Mouse (Mus musculus) heart, adult 2 months (tissue): ENCODE results near the gene Tpte. TPM values are rescaled to one million over a fixed set of nuclear protein-coding genes. Genes with fewer than 3 reads are reported as not detected.

ENCODE experiments used
- DNase-seq, 2 experiments: peaks; one replicate each; pipeline ENCODE4 v3.0.0; 2021
- H3K27ac ChIP-seq: fragments of 200-600 bp; 2 replicates; pipeline ENCODE4 v1.8.1; 2022
- H3K27me3 ChIP-seq: fragments of 200-500 bp; 2 replicates; pipeline ENCODE4 v1.6.1; 2012; ENCODE audit warnings: mild to moderate bottlenecking, low read length, inconsistent platforms, mixed read lengths; ENCODE audit not compliant: control insufficient read depth, insufficient read depth
- H3K36me3 ChIP-seq: fragments of 200-500 bp; 2 replicates; pipeline ENCODE4 v1.6.1; 2012; ENCODE audit warnings: low read length, inconsistent platforms; ENCODE audit not compliant: control insufficient read depth, insufficient read depth
- H3K4me1 ChIP-seq: fragments of 200-500 bp; 2 replicates; pipeline ENCODE4 v1.6.1; 2011; ENCODE audit warnings: low read length; ENCODE audit not compliant: control insufficient read depth, insufficient read depth
- H3K4me3 ChIP-seq: fragments of 200-600 bp; 2 replicates; pipeline ENCODE4 v1.8.1; 2022
- H3K79me2 ChIP-seq: fragments of 200-500 bp; replicated peaks from 2 replicates; pipeline ENCODE4 v1.6.1; 2012; ENCODE audit warnings: mild to moderate bottlenecking, inconsistent platforms, low read length, moderate library complexity, mixed read lengths; ENCODE audit not compliant: control insufficient read depth, insufficient read depth
- H3K9ac ChIP-seq: fragments of 200-500 bp; 2 replicates; pipeline ENCODE4 v1.6.1; 2012; ENCODE audit warnings: low read depth, mild to moderate bottlenecking, control low read depth, inconsistent platforms, low read length, mixed read lengths
- CTCF ChIP-seq: fragments of 200-600 bp; IDR thresholded peaks from 2 replicates; pipeline ENCODE4 v1.8.1; 2022; ENCODE audit warnings: antibody characterized with exemption, mild to moderate bottlenecking, moderate library complexity
- EP300 ChIP-seq: fragments of 200-500 bp; IDR thresholded peaks from 2 replicates; pipeline ENCODE4 v1.6.1; 2011; ENCODE audit warnings: low read depth, low read length, control low read depth; ENCODE audit not compliant: insufficient read depth
- POLR2A ChIP-seq: fragments of 200-500 bp; IDR thresholded peaks from 2 replicates; pipeline ENCODE4 v1.6.1; 2011; ENCODE audit warnings: mild to moderate bottlenecking, low read depth, low read length, control low read depth; ENCODE audit not compliant: insufficient read depth
- WGBS: fragments of 180-500 bp; shearing (Covaris S2); methylation state at CpG from one replicate; pipeline ENCODE4 v1.1.7; 2018; 5-methylcytosine and 5-hydroxymethylcytosine counted together
- intact Hi-C: fragments of 180-260 bp; cut with DNase I; formaldehyde crosslinking; loops from one replicate; pipeline ENCODE4 v1.15.1; 2025
- polyA plus RNA-seq: library from polyadenylated mRNA; depleted of rRNA; stranded (reverse); fragments of >200 nt; gene quantifications from 2 replicates; pipeline ENCODE4 v1.2.3, GENCODE M21; 2012
- total RNA-seq, 2 experiments: library from RNA; stranded (reverse); gene quantifications; 2 replicates each; pipeline ENCODE4 v1.2.3; 2021

The Tpte gene
- total and polyA plus RNA-seq, 3 experiments: not detected

- H3K9ac ChIP-seq: peak overlapping the region; percentile 89
- H3K79me2 ChIP-seq: no peaks in the 10 kb centered on the region
- H3K36me3 ChIP-seq: peaks cover 2% of the 10 kb centered on the region; the same call in 1 of the 2 replicates
- intact Hi-C loops: loop anchor here (2.0 to 5.0 kb wide), 3 partner anchors 13 to 205 kb away; partner anchors contain the start of genes Mrps31 and Vps36
- WGBS: 4% methylated on average over 13 of the region's 13 CpGs
- DNase-seq: no peak
- no peaks in the 10 kb centered on the region for H3K27me3 ChIP-seq
- H3K27ac ChIP-seq: peak overlapping the region; percentile 97
- TF ChIP-seq CTCF (no peak), POLR2A (no peak), EP300 (no peak)
- peak overlapping the region; percentile 81 for H3K4me3 ChIP-seq
- H3K4me1 ChIP-seq: peaks cover 3% of the 10 kb centered on the region; the same call in 1 of the 2 replicates
Measured at GRCm38 (mm10) chr8:22397811-22398141, 114.5 kb downstream of the Tpte start.

DNA sequence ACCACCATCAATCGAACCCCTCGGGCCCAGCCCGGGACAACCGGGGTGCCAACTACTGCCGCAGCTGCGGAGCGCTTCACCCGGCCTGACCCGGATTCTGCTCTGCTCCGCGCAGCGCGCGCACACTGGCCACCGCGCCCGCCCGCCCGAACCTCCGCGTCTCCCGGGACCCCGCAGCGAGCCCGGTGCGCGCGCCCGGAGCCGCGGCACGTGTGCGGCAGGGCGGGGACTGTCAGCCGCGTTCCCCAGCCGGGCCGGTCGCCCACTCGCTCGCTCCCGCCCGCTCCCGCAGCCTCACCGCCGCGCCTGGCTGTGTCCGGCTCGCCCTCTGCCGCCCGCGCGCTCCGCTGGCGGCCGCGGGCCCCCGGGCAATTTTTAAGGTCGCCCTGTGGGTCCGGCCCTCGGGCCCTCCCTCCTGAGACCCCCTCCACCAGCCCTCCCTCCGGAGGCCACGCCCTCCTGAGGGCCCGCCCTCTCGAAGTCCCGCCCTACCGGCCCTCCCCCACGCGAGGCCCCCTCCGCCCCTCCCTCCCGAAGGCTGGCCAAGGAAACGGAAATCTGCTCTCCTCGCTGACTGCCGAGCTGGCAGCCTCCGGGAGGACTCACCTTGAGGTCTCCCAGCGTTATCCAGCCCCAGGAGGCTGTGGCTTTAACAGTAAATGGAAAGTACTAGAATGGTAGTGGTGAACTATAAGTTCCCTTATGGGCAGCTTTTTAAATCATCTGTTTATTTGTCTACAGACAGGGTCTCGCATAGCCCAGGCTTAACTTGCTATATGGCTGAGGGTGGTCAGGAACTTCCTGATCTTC lies 115.1 kb downstream of the Tpte start, which contains the start of gene Slc25a15:
Gene Slc25a15 (minus strand): TSS at position 456 of the 810 bp plus-strand sequence.
- Histone ChIP-seq H3K4me1 (peaks cover 3% of the 10 kb centered on the region; the same call in 1 of the 2 replicates), H3K36me3 (peaks cover 2% of the 10 kb centered on the region; the same call in 1 of the 2 replicates), H3K4me3 (peak within 1 kb of the TSS; percentile 81), H3K79me2 (no peaks in the 10 kb centered on the region), H3K27ac (peak within 1 kb of the TSS; percentile 97), H3K9ac (peak within 1 kb of the TSS; percentile 89), H3K27me3 (no peaks in the 10 kb centered on the region)
- under 1% methylated on average over 60 of the region's 77 CpGs for WGBS
- intact Hi-C loops: loop anchor here (5.0 kb wide), 2 partner anchors 79 to 206 kb away; partner anchors contain the start of gene Vps36
- no peak for TF ChIP-seq CTCF
- TF ChIP-seq EP300: 0 out of 2 replicates have a peak, but pooled peaks have one; percentile 44
- peak; percentile 98 for TF ChIP-seq POLR2A
- peak; percentile 93 to 96 for DNase-seq

DNA sequence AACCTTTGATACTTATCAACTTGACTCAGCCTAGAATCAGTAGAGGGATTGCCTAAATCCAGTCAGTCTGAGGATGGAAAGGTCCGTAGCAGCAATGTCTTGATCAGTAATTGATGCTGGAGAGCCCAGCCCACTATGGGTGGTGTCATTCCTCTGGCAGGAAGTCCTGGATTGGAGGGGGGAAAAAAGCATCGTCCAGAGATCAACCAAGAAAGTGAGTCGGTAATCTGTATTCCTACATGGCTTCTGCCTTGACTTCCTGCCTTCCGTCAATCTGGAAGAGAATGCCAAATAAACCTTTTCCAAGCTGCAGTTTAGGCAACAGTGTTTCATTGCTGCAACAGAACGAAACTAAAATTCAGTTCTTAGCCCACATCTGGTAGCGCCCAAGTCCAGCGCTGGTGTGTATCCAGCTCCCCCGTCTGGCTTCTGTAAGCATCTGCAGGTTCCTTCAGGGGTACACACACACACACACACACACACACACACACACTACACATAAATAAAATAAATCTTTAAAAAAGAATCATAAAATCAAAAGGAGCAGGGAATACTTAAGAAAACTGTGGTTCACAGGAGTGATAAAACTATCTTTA lies 116.1 kb downstream of the Tpte start:
- H3K79me2 ChIP-seq: no peaks in the 10 kb centered on the region
- peak overlapping the region; percentile 97 for H3K27ac ChIP-seq
- DNase-seq: no peak
- WGBS: 68% methylated on average over 8 of the region's 8 CpGs
- TF ChIP-seq POLR2A (no peak), EP300 (no peak), CTCF (no peak)
- H3K27me3 ChIP-seq: no peaks in the 10 kb centered on the region
- peak overlapping the region; percentile 81 for H3K4me3 ChIP-seq
- peak overlapping the region; percentile 82; the same call in 1 of the 2 replicates for H3K9ac ChIP-seq
- peaks cover 2% of the 10 kb centered on the region; the same call in 1 of the 2 replicates for H3K36me3 ChIP-seq
- peaks cover 3% of the 10 kb centered on the region; the same call in 1 of the 2 replicates for H3K4me1 ChIP-seq
- intact Hi-C loops: loop anchor here (5.0 kb wide), 2 partner anchors 78 to 207 kb away; partner anchors contain the start of gene Vps36

DNA sequence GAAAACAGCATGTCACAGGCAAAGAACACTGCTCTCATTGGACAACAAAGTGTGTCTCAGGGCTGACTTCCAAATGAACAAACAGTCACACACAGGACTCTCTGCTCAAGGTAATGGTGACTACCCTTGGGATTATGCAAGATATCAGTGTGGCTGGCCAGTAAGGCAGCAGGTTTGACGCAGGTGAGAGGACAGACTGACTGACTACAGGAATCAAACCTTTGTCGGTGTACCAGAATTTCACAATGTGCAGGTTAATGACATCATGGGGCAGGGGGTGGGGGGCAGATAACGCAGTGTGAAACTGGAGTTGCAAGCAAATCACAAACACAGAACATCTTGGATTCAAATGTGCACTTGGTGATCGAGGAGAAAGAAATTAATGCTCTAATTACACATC lies 117.4 kb downstream of the Tpte start:
- TF ChIP-seq EP300: no peak
- no peak for TF ChIP-seq POLR2A
- TF ChIP-seq CTCF: no peak
- no peaks in the 10 kb centered on the region for H3K79me2 ChIP-seq
- 86% methylated on average over 4 of the region's 4 CpGs for WGBS
- peaks cover 2% of the 10 kb centered on the region; the same call in 1 of the 2 replicates for H3K36me3 ChIP-seq
- no peak overlapping the region for H3K4me3 ChIP-seq
- intact Hi-C loops: no loop called here
- no peaks in the 10 kb centered on the region for H3K27me3 ChIP-seq
- H3K9ac ChIP-seq: no peak overlapping the region
- H3K4me1 ChIP-seq: peaks cover 3% of the 10 kb centered on the region; the same call in 1 of the 2 replicates
- DNase-seq: no peak
- no peak overlapping the region for H3K27ac ChIP-seq

DNA sequence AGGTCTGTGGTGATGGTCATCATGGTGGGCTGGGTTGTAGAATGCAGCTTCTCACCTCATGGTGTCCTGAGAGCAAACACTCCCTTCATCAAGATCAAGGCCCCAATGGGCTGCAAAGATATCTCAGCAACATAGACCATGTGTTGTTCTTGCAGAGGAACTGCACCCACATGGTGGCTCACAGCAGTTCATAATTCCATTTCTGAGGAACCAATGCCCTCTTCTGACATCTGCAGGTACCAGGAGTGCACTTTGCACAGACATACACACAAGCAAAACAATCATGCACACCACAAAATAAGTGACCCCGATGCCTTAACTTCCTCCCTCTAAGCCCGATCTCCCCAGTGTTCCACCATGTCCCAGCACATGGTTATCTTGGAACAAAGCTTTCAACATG lies 120.0 kb downstream of the Tpte start:
- Histone ChIP-seq H3K27me3 (no peaks in the 10 kb centered on the region), H3K79me2 (no peaks in the 10 kb centered on the region), H3K4me3 (no peak overlapping the region), H3K4me1 (peaks cover 3% of the 10 kb centered on the region; the same call in 1 of the 2 replicates), H3K36me3 (no peaks in the 10 kb centered on the region), H3K27ac (no peak overlapping the region), H3K9ac (no peak overlapping the region)
- intact Hi-C loops: no loop called here
- TF ChIP-seq CTCF: no peak
- no peak for TF ChIP-seq POLR2A
- no peak for TF ChIP-seq EP300
- no peak for DNase-seq
- 85% methylated on average over 2 of the region's 2 CpGs for WGBS

GRCm38 (mm10) chr8:22405733-22406132 lies 122.5 kb downstream of the Tpte start:
- H3K79me2 ChIP-seq: no peaks in the 10 kb centered on the region
- H3K9ac ChIP-seq: no peak overlapping the region
- no peak overlapping the region for H3K27ac ChIP-seq
- no peaks in the 10 kb centered on the region for H3K4me1 ChIP-seq
- WGBS: 49% methylated on average over 6 of the region's 6 CpGs
- H3K4me3 ChIP-seq: no peak overlapping the region
- no peaks in the 10 kb centered on the region for H3K36me3 ChIP-seq
- no peaks in the 10 kb centered on the region for H3K27me3 ChIP-seq
- intact Hi-C loops: no loop called here
- DNase-seq: no peak
- TF ChIP-seq CTCF (no peak), POLR2A (no peak), EP300 (no peak)
